Mouse (Mus musculus) neural tube, embryonic 14.5 days (tissue): ENCODE data around the gene Ralgapa2. TPM values are rescaled to one million over a fixed set of nuclear protein-coding genes. Genes with fewer than 3 reads are reported as not detected.

Experiments used
- ATAC-seq: fragments of 200-750 bp; cut with Nextera tagmentation; 2 replicates; pipeline ENCODE4 v1.8.0; 2017; ENCODE audit warnings: low read depth, mild to moderate bottlenecking, moderate TSS enrichment, moderate library complexity
- H3K27ac ChIP-seq: fragments of 300-500 bp; sonication (generic); 2 replicates; pipeline ENCODE4 v1.5.1; 2014; ENCODE audit warnings: low read depth, mild to moderate bottlenecking, control low read depth, low read length, moderate library complexity, mixed read lengths
- H3K27me3 ChIP-seq: fragments of 300-500 bp; sonication (generic); 2 replicates; pipeline ENCODE4 v1.6.1; 2014; ENCODE audit warnings: low read length; ENCODE audit not compliant: control insufficient read depth, insufficient read depth
- H3K36me3 ChIP-seq: fragments of 300-500 bp; sonication (generic); 2 replicates; pipeline ENCODE4 v1.6.1; 2014; ENCODE audit warnings: low read length, mixed read lengths; ENCODE audit not compliant: control insufficient read depth, insufficient read depth
- H3K4me1 ChIP-seq: fragments of 300-500 bp; sonication (generic); 2 replicates; pipeline ENCODE4 v1.6.1; 2014; ENCODE audit warnings: low read length; ENCODE audit not compliant: control insufficient read depth, insufficient read depth
- H3K4me2 ChIP-seq: fragments of 300-500 bp; sonication (generic); 2 replicates; pipeline ENCODE4 v1.6.1; 2014; ENCODE audit warnings: mild to moderate bottlenecking, low read depth, low read length, control low read depth
- H3K4me3 ChIP-seq: fragments of 300-500 bp; sonication (generic); 2 replicates; pipeline ENCODE4 v1.5.1; 2014; ENCODE audit warnings: low read depth, low read length, control low read depth, mixed read lengths
- H3K9ac ChIP-seq: fragments of 300-500 bp; sonication (generic); replicated peaks from 2 replicates; pipeline ENCODE4 v1.6.1; 2014; ENCODE audit warnings: low read depth, mild to moderate bottlenecking, control low read depth, low read length, mixed read lengths
- H3K9me3 ChIP-seq: fragments of 300-500 bp; sonication (generic); 2 replicates; pipeline ENCODE4 v1.6.1; 2016; ENCODE audit warnings: low read length; ENCODE audit not compliant: control insufficient read depth
- WGBS: fragments of 180-500 bp; shearing (Covaris S2); extraction: QIAGEN DNeasy Blood & Tissue Kit; methylation state at CpG from one replicate; pipeline ENCODE4 v1.1.7; 2014; 5-methylcytosine and 5-hydroxymethylcytosine counted together
- polyA plus RNA-seq: library from polyadenylated mRNA; unstranded; fragments of >200 nt; fragmentation: Nextera tagmentation; extraction: Ambion mirVana; gene quantifications from 2 replicates; pipeline ENCODE4 v1.2.1, GENCODE M21; 2014

Ralgapa2 gene
- polyA plus RNA-seq, 1 experiment from 2014 or later, result 16.1 TPM

- Histone ChIP-seq H3K36me3 (no peaks in the 10 kb centered on the region), H3K4me3 (no peak overlapping the region), H3K4me2 (no peak overlapping the region), H3K4me1 (peaks cover 24% of the 10 kb centered on the region), H3K9me3 (no peaks in the 10 kb centered on the region), H3K27me3 (no peaks in the 10 kb centered on the region), H3K27ac (no peak overlapping the region), H3K9ac (no peak overlapping the region)
- no peak for ATAC-seq
- WGBS, result 36% methylated on average over 4 of the region's 4 CpGs
These were observed 251.0 kb downstream of the Ralgapa2 start for GRCm38 (mm10) chr2:146261146-146261545.

- no peak for ATAC-seq
- Histone ChIP-seq H3K9ac (no peak overlapping the region), H3K4me2 (no peak overlapping the region), H3K4me3 (no peak overlapping the region), H3K36me3 (no peaks in the 10 kb centered on the region), H3K27me3 (no peaks in the 10 kb centered on the region), H3K9me3 (no peaks in the 10 kb centered on the region), H3K27ac (no peak overlapping the region), H3K4me1 (peaks cover 24% of the 10 kb centered on the region)
- WGBS, result 31% methylated on average over 18 of the region's 18 CpGs
These were observed 252.2 kb downstream of the Ralgapa2 start for GRCm38 (mm10) chr2:146259787-146260560.

GRCm38 (mm10) chr2:146258736-146259469, 253.2 kb downstream of the Ralgapa2 start:
- Histone ChIP-seq H3K9ac (no peak overlapping the region), H3K9me3 (no peaks in the 10 kb centered on the region), H3K36me3 (no peaks in the 10 kb centered on the region), H3K27me3 (no peaks in the 10 kb centered on the region), H3K4me3 (no peak overlapping the region), H3K4me2 (no peak overlapping the region), H3K27ac (peak overlapping the region; percentile 22; the same call in 1 of the 2 replicates), H3K4me1 (peaks cover 24% of the 10 kb centered on the region)
- WGBS, result 23% methylated on average over 10 of the region's 10 CpGs
- peak; percentile 50 for ATAC-seq

GRCm38 (mm10) chr2:146257609-146258008, 254.5 kb downstream of the Ralgapa2 start:
- H3K4me3 ChIP-seq, result no peak overlapping the region
- H3K4me2 ChIP-seq, result no peak overlapping the region
- WGBS, result 83% methylated on average over 3 of the region's 3 CpGs
- H3K9ac ChIP-seq, result no peak overlapping the region
- H3K36me3 ChIP-seq, result no peaks in the 10 kb centered on the region
- no peaks in the 10 kb centered on the region for H3K27me3 ChIP-seq
- H3K9me3 ChIP-seq, result no peaks in the 10 kb centered on the region
- ATAC-seq, result no peak
- H3K27ac ChIP-seq, result no peak overlapping the region
- peaks cover 24% of the 10 kb centered on the region for H3K4me1 ChIP-seq

- H3K4me1 ChIP-seq, result peaks cover 24% of the 10 kb centered on the region
- no peaks in the 10 kb centered on the region for H3K27me3 ChIP-seq
- ATAC-seq, result no peak
- H3K4me2 ChIP-seq, result no peak overlapping the region
- no peaks in the 10 kb centered on the region for H3K36me3 ChIP-seq
- H3K9me3 ChIP-seq, result no peaks in the 10 kb centered on the region
- H3K27ac ChIP-seq, result no peak overlapping the region
- H3K9ac ChIP-seq, result no peak overlapping the region
- H3K4me3 ChIP-seq, result no peak overlapping the region
- 29% methylated on average over 3 of the region's 3 CpGs for WGBS
These were observed 255.1 kb downstream of the Ralgapa2 start for GRCm38 (mm10) chr2:146257037-146257436.

GRCm38 (mm10) chr2:146256321-146256875, 255.7 kb downstream of the Ralgapa2 start:
- no peak overlapping the region for H3K4me2 ChIP-seq
- no peak for ATAC-seq
- no peak overlapping the region for H3K27ac ChIP-seq
- no peaks in the 10 kb centered on the region for H3K36me3 ChIP-seq
- H3K4me1 ChIP-seq, result peaks cover 20% of the 10 kb centered on the region
- no peak overlapping the region for H3K9ac ChIP-seq
- 67% methylated on average over 3 of the region's 3 CpGs for WGBS
- no peaks in the 10 kb centered on the region for H3K27me3 ChIP-seq
- H3K9me3 ChIP-seq, result no peaks in the 10 kb centered on the region
- no peak overlapping the region for H3K4me3 ChIP-seq

- Histone ChIP-seq H3K36me3 (no peaks in the 10 kb centered on the region), H3K4me1 (peaks cover 17% of the 10 kb centered on the region), H3K4me2 (no peak overlapping the region), H3K27me3 (no peaks in the 10 kb centered on the region), H3K9ac (no peak overlapping the region), H3K9me3 (no peaks in the 10 kb centered on the region), H3K4me3 (no peak overlapping the region), H3K27ac (no peak overlapping the region)
- no peak for ATAC-seq
These were observed 256.5 kb downstream of the Ralgapa2 start for GRCm38 (mm10) chr2:146255636-146256035.

- no peak overlapping the region for H3K9ac ChIP-seq
- ATAC-seq, result no peak
- H3K27me3 ChIP-seq, result no peaks in the 10 kb centered on the region
- H3K27ac ChIP-seq, result no peak overlapping the region
- no peak overlapping the region for H3K4me3 ChIP-seq
- 94% methylated on average over 1 of the region's 1 CpGs for WGBS
- no peaks in the 10 kb centered on the region for H3K9me3 ChIP-seq
- no peak overlapping the region for H3K4me2 ChIP-seq
- H3K36me3 ChIP-seq, result no peaks in the 10 kb centered on the region
- peaks cover 8% of the 10 kb centered on the region; the same call in 1 of the 2 replicates for H3K4me1 ChIP-seq
These were observed 257.8 kb downstream of the Ralgapa2 start for GRCm38 (mm10) chr2:146254387-146254786.
